Mouse (Mus musculus) frontal cortex, adult (tissue): ENCODE measurements at regions not wholly inside any gene's neighbourhood (a gene's known extent, or its start where the extent isn't known, plus 50 kb on each side); places are given as distances from the start of the nearest gene placed in this dataset.
"Not testable (repeated sequence)": the region's sequence is repeated elsewhere in the genome, so short reads cannot be mapped to it uniquely, and the experiment has no call there.

Experiments used
- ATAC-seq: cut with Nextera tagmentation; 2 replicates; pipeline ENCODE4 v1.9.2; 2017; ENCODE audit warnings: mild to moderate bottlenecking, moderate library complexity, mixed read lengths; ENCODE audit not compliant: low TSS enrichment

DNA sequence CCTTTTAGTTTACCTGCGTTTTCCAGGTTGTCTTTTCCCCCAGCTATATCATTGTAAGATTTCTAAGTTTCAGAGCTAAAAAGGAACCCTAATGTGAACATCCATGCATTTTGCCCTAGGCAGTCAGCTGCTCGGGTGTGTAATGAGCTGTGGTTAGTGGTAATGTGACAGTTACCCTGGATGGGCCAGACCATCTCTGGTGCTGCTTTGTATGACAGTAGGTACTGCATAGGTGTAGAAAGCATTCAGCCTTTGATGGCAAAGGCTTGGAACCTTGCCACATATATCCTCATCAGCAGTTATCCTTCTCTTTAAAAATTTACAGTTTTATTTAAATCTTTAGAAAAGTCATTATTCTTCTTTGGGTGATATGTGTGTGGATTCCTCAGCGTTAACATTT lies 222.5 kb downstream of the Dact1 start:
- ATAC-seq = no peak

DNA sequence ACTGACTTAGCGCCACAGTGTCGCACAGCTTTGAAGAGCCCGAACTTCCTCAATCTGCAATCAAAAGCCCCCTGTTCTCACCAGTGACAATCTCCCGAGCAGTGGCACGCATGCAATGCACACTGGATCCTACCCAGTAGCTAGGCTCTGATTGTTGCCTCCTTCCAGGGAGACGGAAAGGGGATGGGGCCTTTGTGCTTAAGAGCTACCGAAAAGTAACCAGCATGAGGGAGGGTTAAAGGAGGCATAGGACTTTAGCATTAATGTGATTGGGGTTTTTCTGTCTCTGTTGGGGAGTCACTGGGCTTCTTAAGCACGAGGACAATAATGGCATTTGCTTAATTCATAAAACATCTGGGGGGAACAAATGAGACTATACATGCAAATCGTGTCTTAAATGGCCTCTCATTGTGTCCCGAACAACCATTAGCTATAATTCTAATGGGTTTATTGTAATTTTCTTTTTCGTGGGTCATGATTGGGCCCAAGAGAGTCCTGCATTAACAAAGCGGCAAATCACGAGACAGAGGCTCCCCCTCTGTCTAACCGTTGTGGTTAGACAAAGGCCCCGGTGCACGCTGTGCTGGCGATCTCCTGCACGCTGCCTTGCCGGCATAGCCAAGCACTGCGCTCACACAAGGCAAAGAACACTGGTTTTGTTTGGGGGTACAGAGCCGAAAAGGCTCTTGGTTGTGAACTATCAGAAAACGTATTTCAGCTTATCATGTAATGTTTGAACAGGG lies 223.2 kb downstream of the Dact1 start:
- no peak for ATAC-seq

DNA sequence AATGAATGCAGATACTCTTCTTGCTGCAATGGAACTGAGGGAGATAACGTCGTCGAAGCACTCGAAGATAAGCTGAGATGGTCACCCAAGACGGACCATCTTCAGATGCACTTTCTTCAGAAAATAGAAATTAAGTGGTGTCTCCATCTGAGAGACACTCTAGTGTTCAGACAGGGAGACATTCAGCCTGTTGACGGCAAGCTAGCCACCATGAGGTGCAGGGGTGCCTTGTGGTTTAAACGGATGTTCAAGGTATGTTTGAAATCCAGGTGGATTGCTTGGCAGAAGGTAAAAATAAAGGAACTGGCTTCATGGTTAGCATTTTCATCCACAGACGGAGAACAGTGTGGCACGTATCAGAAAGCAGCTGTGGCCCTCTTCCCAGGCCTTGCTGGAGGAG lies 224.0 kb downstream of the Dact1 start:
- ATAC-seq = no peak

DNA sequence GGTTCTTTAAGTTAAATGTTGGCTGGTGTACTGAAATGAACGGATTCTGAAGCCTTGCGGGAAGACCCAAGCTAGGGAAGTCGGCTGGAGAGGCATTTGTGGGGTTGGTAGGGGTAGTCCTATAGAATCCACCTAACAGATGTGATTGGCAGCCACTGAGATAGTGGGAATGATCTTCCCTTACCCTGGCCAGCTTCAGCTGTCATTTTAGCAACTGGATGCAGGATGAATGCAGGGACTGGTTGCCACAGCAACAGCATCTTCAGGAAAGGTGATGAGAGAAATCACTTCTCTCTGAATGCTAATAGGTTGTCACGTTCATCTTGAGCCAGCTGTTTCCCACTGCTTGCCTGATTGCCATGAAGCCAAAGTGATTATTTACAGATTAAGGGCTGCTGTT lies 224.5 kb downstream of the Dact1 start:
- ATAC-seq = no peak

DNA sequence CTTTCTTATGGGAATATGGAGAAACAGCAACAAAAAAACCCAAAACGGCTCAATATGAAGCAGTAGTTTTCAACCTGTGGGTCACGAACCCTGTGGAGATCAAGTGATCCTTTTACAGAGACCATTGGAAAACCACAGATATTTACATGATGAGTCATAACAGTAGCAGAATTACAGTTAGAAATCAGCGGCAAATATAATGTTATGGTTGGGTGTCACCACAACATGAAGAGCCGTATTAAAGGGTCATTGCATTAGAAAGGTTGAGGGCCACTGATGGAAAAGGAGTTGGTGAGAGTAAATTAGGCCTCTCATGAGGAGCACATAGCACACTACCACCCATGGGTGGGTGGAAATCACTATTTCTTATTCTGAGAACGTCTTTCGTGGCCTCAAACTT lies 225.6 kb downstream of the Dact1 start:
- ATAC-seq = no peak

DNA sequence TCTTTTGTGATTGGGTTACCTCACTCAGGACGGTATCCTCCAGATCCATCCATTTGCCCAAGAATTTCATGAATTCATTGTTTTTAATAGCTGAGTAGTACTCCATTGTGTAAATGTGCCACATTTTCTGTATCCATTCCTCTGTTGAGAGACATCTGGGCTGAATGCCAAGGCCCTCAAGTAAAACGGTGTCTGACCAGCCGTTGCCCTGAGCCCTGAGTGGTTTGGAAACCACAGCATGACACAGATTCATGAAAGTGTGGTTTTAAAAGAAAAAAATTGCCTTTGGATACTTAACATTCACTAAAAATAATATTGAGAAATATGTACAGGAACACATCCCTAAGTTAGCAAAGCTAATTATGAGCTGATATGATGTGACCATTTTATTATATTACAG lies 226.1 kb downstream of the Dact1 start:
- ATAC-seq = not testable (repeated sequence)

DNA sequence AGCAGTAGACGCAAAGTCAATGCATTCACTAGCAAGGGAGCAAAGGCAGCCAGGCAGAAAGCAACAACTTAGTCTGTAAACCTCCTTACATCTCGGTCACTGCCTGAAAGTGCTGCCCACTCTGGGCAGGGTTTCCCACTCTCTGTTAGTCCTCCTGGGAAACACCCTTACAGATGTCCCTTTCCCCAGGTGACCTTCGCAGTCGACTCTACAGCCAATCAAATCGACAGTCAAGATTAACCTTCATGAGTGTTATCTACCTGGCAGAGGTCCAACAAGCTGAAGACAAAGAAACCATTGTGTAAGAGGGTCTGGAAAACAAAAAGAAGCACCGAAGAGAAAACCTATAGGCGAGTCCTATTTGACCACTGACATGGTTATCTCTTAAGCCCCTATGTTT lies 229.0 kb downstream of the Dact1 start:
- ATAC-seq = no peak

DNA sequence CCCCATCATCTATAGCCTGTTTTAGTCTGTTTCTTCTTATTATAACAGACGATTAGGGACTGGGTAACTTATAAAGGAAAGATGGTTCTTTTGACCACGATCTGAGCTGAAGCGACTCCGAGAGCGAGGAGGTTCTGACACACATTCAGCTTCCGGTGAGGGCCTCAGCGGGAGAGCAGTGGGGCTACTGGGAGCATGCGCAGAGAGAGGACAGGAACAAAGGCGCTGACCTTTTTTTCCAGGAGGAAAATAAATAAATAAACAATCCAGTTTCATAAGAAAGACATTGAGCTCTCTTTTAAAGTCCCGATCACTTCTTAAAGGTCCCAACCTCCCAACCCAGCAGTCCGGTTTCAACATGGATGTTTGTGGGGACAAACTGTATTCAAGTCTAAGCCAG lies 230.6 kb downstream of the Dact1 start:
- ATAC-seq = no peak

DNA sequence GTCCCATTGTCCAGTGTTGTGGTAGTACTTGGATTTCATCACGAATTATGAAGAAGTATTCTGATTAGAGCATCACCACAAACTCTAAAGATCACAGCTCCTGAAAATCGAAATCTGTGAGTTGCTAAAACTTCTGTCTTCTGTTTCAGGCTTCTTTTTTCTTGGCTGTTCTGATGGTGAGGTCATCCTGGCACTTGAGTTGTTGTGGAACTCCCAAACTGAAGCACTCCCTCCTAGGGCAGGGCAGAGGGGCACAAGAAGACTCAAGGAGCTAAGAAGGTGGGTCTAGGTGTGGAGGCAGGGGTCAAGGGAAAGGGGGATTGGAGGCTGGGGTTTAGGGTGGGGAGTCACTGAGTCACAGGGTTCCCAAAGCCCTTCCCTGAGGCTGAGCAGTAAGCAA lies 232.3 kb downstream of the Dact1 start:
- ATAC-seq = no peak

DNA sequence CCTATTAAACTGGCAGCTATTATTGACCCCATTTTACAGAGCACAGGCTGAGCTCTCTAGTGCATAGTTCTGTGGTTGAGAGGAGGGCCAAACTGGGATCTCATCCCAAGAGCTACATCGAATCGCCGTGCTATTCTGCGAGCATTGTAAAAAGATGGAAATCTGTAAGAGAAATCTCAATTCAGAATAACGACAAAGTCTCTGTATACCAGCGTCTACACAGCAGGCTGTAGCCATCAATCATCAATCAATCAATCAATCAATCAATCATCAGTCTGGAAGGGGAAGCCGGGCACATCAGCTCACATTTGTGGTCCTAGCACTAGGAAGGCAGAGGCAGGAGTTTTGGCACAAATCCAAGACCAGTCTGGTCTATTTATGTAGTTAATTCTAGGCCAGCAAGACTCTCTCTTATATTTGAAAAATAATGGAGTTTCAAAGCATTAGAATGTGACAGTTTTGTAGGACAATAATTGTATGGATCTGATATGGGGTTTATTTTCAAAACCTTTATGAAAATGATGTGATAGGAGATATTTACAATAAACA lies 234.0 kb downstream of the Dact1 start:
- no peak for ATAC-seq

DNA sequence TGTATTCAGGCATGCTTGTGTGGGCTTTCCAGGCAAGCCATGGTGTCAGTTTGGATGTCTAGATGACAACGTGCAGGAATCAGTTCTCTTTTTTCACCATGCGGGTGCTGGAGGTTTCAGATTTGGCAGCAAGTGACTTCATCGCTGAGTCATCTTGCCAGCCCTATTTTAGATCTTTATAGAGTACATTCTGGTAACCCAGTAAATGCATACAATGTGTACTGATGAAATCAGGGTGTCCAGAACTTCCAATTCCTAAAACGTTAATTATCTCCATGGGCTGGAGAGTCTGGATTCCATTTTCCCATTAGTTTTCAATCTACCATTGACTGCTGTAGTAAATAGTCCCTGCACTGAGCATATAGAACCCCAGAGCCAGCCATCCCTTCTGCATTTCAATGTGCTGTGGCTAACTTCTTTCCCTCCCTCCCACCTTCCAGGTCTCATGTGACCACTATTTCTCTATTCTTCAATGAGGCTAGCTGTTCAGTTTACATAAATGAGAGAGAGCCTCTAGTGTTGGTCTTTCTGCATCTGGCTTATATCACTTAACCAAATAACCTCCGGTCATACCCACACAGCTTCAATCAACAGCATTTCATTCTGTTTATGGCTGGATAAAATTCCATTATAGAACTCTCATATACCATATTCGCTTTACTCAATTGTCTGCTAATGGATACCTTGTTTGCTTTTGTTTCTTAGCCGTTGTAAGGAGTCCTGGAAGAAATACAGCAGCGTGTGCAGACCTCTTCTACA lies 234.9 kb downstream of the Dact1 start:
- peak; percentile 92 for ATAC-seq

DNA sequence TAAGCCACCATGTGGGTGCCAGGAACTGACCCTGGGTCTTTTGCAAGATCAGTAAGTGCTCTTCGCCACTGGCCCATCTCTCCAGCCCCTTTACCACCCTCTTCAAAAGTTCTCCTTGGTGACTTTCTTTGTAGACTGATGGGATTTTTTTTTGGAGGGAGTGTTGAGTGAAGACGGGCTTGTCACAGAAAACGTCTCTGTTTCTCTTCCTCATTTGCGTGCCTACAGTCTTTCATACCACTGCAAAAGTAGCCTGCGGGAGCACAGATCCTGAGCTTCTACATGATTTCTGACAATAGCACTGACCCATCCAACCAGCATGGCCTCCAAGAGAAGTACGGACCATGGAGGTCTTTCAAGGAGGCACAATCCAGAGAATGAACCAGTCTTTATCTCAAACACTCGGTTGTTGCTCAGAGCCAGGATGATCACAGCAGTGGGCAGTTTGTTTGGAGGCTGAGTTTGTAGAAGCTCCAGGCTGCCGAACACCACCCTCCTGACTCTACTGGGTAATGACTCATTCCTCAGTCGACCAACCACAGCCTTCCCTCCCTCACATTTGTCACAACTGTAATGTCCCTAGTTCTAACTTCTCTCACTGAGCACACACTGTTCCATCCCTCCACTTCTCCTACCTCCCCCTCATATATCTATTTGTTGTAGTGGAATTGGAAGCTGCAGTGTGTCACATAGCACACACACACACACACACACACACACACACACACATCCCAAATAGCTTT lies 237.0 kb downstream of the Dact1 start:
- ATAC-seq = peak; percentile 76

DNA sequence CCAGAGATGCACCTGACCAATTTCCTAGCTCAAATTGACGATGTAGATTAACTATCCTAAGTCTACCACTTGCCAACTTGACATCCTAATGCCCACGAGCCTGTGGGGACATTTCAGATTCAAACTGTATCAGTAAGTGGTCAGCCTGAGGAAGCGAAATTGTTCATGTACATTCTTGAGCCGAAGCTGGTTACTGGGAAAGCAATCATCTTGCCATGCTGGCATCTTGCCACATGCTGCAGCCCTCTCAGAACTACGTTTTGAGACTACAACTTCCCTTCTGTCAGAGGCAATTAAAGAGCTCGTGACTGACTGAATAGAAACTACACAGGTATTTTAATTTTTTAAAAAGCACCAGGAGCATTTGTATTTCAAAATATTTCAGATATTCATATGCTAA lies 239.7 kb downstream of the Dact1 start:
- no peak for ATAC-seq

DNA sequence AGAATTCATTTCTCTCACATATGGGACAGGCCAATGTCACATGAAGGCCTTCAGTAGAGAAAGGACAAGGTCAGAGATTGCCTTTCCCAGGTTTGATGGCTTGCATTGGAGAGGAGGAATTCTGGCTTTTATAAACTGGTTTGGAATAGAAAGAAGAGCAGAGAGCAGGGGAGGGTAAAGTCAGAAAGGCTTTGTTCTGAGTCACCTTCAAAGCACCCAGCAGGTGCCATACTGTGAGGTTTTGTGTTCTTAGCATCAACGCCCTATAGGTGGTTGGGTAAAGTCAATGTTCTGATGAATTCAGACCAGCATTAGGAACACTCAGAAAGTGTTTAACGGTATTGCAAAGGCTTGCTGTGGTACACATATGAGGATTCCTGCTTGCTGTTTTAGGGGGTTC lies 244.5 kb downstream of the Dact1 start:
- ATAC-seq = no peak

DNA sequence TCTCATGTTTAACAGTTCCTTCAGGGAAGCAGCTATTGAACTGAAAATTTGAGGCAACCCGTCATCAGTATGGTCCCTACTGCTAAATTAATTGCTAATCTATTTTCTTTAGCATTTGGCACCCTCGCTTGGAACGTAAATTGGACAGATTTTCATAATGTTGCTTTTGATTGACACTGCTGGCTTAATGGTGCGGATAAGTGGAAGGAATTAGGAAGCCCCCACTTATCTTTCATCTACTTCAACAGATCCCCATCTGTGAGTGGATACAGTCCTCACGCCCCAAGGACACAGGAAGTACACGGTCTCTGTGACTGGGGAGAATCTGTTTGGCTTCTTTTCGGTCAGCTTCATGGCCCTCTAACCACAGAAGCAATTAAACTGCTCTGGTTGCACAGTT lies 251.6 kb downstream of the Dact1 start:
- ATAC-seq = no peak

DNA sequence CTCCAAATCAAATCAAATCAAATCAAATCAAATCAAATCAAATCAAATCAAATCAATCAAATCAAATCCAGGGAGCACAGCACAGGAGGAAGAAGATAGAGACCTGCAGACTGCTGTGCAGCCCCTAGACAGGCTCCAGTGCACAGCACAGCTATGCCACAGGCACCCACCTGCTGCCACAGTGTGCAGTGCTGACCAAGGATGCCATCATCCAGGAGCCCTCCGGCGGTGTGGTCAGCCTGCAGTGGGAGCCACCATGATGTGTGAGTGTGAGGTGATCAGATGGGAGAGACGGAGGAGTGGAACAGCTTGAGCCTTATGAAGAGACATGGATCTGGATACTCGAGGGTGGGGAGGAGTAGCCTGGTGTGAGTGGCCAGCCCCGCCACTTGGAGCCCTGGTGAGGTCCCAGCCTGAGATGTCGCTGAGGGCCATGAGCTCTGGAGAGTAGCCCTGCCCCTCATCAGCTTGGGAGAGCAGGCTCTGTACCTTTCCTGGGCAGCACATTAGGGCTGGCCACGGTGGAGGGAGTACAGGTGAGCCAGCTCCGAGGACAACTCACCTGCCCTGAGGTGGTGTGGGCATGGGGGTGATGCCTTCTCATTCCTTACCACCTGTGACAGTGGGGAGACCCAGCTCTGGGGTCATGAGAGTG lies 252.4 kb downstream of the Dact1 start:
- no peak for ATAC-seq

DNA sequence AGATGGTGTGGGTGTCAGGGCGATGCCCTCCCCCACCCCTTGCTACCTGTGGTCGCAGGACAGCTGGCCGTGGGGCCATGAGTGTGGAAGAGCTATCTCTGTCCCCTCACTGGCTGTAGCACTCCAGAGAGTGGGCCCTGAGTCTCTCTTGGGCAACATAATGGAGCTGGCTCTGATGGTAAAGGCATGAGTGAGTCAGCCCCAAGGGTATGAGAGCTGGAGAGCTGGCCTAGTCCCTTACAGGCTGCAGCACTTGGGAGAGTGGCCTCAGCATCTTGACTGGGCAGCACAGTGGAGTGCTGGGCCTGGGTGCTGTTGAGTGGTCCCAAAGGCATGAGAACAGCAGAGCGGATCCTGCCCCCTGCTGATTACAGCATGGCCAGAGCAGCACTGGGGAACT lies 253.5 kb downstream of the Dact1 start:
- no peak for ATAC-seq

DNA sequence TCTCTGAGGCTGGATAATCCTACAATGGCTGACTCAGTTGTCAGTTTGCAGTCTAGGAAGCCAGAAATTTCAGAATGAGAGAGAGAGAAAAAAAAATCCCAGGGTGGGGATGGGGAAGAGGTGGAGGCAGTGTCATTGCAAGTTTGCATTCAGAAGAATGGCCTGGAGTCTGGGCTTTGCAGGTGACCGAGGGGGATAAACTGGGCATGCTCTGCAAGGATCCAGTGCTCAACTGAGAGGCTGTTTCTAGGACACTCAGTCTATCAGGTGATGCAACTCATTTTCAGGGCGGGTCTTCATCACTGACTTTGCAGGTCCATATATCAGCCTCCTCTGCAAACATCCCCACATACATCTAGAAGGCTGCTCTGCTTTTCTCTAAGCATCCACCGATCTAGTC lies 256.7 kb downstream of the Dact1 start:
- no peak for ATAC-seq

DNA sequence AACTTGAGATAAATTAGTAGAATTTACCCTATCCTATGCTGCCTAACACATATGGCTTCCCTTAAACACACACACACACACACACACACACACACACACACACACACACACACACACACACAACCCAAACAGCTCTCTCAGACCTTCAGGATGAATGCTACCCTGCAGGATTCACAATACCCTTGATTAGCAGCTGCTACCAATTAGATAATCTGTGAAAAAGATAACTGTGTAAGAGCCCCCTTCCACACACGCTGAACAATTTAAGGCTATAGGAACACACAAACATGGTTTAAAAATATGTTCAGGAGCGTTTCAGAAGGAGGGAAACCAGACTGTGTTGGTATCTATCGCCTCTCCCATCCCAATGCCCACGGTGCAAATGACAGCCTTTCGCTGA lies 258.6 kb downstream of the Dact1 start:
- ATAC-seq = no peak

DNA sequence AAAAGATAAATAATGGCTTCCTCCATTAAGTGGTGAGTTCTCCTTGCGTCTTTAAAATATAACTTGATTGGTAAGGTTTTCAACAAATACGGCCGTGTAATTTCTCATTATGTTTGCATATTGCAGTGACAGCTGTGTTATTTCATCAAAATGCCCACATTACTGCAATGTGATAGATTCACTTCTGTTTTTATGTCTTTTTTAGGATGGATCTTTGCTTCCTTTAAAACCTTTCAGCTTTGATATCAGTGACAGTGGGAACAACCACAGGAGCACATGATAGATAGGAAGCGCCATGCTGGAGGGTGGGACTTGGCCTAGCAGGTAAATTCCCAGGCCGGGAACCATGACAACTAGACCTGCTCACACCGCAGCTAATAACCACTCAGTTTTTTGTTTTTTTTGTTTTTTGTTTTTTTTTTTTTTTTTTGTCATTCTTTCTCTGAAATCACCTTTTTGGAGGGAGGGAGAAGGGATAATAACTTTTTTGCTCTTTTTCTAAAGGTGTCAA lies 259.3 kb downstream of the Dact1 start:
- ATAC-seq = no peak

DNA sequence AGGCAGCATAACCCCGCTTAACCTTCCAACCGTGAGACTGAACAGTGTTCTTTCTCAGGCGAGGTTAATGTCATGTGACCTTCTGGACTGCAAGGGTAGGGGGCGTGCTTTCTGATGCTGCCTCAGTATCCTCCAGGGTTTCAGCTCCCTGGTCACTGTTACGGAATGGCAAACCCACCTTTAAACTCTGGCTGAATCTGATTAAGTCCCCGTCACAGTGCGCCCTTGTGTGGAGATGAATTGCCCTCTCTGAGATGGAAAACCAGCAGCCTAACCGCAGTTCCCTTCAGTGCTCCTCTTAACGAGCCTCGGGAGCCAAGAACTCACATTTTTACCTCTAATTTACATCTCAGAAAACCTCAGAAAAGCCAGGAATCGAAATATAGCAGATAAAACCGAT lies 260.0 kb downstream of the Dact1 start:
- no peak for ATAC-seq

DNA sequence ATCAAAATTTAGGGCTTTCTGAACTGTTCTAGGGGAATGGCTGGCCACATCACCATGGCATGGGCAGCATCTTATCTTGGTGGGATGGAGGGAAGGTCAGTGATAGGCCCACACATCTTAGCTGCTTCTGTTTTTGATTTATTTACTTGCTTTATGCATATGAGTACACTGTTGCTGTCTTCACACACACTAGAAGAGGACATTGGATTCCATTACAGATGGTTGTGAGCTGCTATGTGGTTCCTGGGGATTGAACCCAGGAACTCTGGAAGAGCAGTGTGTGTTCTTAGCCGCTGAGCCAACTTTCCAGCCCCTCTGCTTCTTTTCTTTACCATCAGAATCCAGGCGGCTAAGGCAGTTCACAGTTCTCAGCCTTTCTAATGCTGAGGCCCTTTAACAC lies 260.4 kb downstream of the Dact1 start:
- no peak for ATAC-seq
